Mouse (Mus musculus) adrenal gland, adult 18-20 months (tissue): ENCODE results near the gene Rfng. TPM values are rescaled to one million over a fixed set of nuclear protein-coding genes. Genes with fewer than 3 reads are reported as not detected.
"Not testable (repeated sequence)": the region's sequence is repeated elsewhere in the genome, so short reads cannot be mapped to it uniquely, and the experiment has no call there.

ENCODE experiments used
- DNase-seq, 2 experiments: peaks; one replicate each; pipeline ENCODE4 v3.0.0; 2021 to 2022; ENCODE audit warnings: low spot score in 2 of 2
- long read RNA-seq, 2 experiments: library from polyadenylated mRNA; stranded (forward); transcript quantifications; one replicate each; pipeline ENCODE4 v2.0.0; 2021
- total RNA-seq, 2 experiments: library from RNA; stranded (reverse); gene quantifications; 1 replicate in 1 of 2; 2 replicates in 1 of 2; pipeline ENCODE4 v1.2.3; 2021

Rfng gene
- total RNA-seq: 10 to 100 TPM; 18.5 to 19.4 TPM
- long read RNA-seq, experiment 1, transcript Rfng-201 (8 exons, 2,118 nt): major isoform, 14 of 30 reads
- long read RNA-seq, experiment 1, partial matches to known transcripts: 1 of 30 reads
- long read RNA-seq, experiment 1, other reads (novel, unspliced or antisense): 15 of 30 reads
- long read RNA-seq, experiment 2, partial matches to known transcripts: 0 of 8 reads
- long read RNA-seq, experiment 2, other reads (novel, unspliced or antisense): 6 of 8 reads

DNA sequence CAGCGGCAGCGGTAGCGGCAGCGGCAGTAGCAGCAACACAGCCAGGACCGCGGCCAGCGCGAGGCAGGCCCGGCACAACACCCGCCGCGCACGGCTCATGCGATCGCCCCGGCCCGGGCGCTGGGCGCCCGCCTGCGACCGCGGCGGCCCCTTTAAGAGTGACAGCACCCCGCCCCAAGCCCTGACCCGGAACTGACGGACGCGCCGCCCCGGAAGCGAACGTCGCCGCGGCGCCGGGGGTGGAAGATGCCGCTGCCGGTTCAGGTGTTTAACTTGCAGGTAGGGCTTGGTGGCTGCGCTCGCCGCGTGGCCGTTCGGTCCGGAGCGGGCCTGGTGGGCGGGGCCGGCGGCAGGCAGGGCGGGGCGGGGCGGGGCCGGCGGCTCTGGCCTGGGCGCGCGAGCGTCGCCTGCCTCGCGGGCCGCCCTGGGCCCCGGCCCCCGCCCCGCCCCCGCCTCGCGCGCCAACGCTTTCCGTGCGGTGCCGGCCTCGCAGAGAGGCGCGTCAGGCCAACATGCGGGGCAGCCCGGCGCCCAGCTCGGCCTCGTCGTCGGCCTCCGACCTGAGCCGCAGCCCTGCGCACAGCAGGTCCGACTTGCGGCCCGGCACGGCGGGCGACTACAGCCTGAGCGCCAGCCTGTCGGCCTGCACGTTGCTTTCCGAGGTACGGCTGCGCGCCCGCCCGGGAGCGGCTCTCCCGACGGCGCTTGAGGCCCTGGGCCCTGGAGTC is at the start of gene Rfng, which contains the start of gene Gps1:
Gene Rfng (minus strand): TSS at position 144 of the 728 bp plus-strand sequence.
Gene Gps1 (plus strand): TSS at position 209 of the 728 bp plus-strand sequence.
- peak; percentile 84 to 85 for DNase-seq

- not testable (repeated sequence) for DNase-seq
Measured at GRCm38 (mm10) chr11:120832962-120833361, 49.0 kb upstream of the Rfng start.

DNA sequence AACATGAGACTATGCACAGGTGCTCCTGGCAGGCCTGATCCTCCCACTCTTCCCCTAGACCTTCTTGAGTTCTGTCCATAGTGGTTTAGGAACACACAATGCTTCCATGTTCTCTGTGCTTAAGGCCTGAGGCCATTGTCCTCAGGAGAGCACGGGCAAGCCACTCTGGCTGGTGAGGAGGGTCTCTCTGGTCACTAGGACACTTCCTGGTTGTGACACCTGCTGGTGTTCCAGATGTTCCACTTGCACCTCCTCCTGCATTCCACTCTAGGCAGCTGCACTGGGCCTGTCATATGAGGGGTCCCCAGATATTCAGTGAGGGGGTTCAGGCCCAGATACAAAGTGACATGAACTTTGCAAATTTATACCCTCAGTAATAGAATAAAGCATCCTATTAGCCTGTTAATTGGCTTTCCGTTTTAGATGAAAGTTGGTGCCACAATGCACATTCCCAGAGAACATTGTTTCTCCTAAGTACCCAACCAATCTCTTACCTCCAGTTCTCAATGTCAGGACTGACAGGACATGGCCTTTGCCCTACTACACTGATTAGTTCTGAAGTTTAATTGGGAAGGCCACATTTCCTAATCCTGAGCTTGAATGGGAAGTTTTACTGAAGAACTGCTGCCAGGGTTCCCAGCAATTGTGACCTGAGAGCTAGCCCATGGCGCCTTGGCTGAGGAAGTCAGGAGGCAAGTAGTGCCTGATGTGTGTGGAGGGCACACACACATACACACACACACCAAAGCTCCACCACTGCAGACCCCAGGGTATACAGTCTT is 47.8 kb upstream of the Rfng start:
- DNase-seq: no peak

DNA sequence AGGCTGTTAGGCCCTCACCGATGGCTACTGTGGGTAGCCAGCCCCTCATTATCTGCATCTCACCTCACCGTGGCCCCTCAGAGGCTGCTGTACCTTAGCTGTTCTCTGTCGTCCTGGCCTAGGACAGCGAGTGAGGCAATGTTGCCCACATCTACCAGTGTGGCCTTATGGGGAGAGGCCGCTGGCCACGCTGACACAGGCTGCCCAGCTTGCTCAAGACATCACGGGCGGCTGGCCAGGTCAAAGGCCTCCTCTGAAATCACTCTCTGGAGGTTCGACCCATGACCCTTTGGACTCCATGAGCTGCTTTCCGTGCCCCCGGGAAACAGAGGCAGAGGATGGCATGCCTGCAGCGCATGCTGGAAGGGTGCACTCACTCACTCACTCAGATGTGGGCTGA is 46.7 kb upstream of the Rfng start:
- no peak for DNase-seq

- no peak for DNase-seq
Measured at GRCm38 (mm10) chr11:120829757-120830532, 45.9 kb upstream of the Rfng start.

GRCm38 (mm10) chr11:120828416-120828815 is 44.4 kb upstream of the Rfng start:
- DNase-seq: no peak

- no peak for DNase-seq
Measured at GRCm38 (mm10) chr11:120826016-120826953, 42.3 kb upstream of the Rfng start.

DNA sequence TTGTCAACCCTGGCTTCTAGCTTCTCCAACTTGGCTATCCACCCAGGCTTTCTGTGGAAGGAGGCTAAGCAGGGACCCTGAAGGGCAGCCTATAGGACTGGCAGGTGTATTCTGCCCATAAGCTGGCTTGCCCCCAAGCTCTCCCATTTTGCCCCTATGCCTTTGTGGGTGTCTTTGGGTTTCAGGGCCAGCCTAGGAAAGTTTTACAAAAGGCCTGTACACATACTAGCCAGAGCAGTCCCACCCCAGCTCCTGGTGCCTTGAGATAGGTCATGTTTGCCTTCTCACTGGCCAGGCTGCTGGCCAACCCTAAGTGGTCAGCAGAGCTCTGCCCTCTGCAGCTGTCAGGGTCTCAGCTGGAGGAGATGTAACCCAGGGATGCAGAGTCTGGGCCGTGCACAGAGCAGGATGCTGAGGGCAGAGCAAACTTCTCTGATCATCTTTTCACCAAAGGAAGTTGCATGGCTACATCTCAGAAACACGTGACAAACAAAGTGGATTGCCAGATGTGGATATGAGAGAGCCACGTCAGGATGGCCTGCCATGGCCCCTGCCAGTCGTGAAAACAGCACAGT is 41.4 kb upstream of the Rfng start:
- no peak for DNase-seq

GRCm38 (mm10) chr11:120824787-120825288 is 40.8 kb upstream of the Rfng start:
- no peak for DNase-seq

DNA sequence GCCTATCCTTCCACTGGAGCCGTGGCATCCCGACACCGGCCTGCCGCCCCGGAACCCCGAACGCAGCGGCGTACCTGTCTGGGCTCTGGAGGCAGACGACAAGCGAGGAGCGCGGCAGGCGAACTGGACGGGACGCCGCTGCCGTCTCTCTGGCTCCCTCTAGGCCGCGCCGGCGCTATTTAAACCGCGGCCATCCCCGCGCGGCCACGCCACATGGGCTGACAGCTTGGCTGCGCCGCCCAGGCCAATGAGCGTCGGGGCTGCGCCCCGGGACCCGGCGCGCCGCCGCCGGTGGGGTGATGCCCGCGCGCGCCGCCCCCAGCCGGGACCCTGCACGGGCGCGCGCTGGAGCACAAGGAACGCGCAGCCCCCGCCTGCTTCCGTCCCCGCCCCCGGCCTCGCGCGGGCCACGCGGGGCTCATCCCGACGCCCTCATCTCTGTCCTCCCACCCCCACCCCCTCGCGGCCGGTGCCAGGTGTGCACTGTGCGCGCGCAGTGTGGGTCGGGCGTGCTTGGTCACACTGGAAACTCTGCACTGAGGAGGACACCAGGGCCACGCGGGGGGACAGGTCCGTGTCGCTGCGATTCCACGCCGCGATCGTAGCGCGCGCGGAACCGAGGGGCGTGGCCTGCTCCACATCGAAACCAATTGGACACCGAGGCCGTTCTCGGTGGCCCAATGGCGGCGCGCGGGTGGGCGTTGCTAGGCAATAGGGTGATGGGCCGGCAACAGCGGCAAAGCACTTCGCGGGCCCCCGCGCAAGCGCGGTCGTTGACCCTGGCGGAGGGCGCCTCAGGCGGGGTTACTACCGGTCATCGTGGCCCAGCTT is 40.2 kb upstream of the Rfng start, which contains the start of gene Fasn:
Gene Fasn (minus strand): TSS at position 592 of the 831 bp plus-strand sequence.
- DNase-seq: peak; percentile 97 to 98

- peak in 1 of 2 experiments; percentile 70 for DNase-seq
Measured at GRCm38 (mm10) chr11:120823551-120823947, 39.5 kb upstream of the Rfng start.

- DNase-seq: no peak
Measured at GRCm38 (mm10) chr11:120822831-120823550, 39.0 kb upstream of the Rfng start.

- no peak for DNase-seq
Measured at GRCm38 (mm10) chr11:120822321-120822720, 38.3 kb upstream of the Rfng start.

- no peak for DNase-seq
Measured at GRCm38 (mm10) chr11:120821076-120821922, 37.3 kb upstream of the Rfng start.

- no peak for DNase-seq
Measured at GRCm38 (mm10) chr11:120820546-120820945, 36.5 kb upstream of the Rfng start.

GRCm38 (mm10) chr11:120819556-120819955 is 35.5 kb upstream of the Rfng start:
- DNase-seq: no peak

- DNase-seq: no peak
Measured at GRCm38 (mm10) chr11:120818251-120818650, 34.2 kb upstream of the Rfng start.
